Mouse (Mus musculus): ENCODE measurements around the gene Eras. TPM values are rescaled to one million over a fixed set of nuclear protein-coding genes. Genes with fewer than 3 reads are reported as not detected.

Eras gene
- polyA plus RNA-seq (2012; rRNA removed), result not detected in 2 replicates

GRCm38 (mm10) chrX:7928270-7928790 lies at the start of gene Eras:
TSS of gene Eras (minus strand) at chrX:7928607.

GRCm38 (mm10) chrX:7977892-7978291 lies 49.5 kb upstream of the Eras start, which contains the start of gene Gata1:
TSS of gene Gata1 (minus strand) at chrX:7978071.

GRCm38 (mm10) chrX:7947108-7947899 lies 18.9 kb upstream of the Eras start, which contains the start of gene Hdac6:
TSS of gene Hdac6 (minus strand) at chrX:7947889.

GRCm38 (mm10) chrX:7919601-7920383 lies 8.6 kb downstream of the Eras start, which contains the start of gene Pcsk1n:
TSS of gene Pcsk1n (plus strand) at chrX:7919822.

GRCm38 (mm10) chrX:7909242-7909641 lies 19.2 kb downstream of the Eras start, which contains the start of gene Gm10490:
TSS of gene Gm10490 (plus strand) at chrX:7909542.

GRCm38 (mm10) chrX:7907735-7908134 lies 20.7 kb downstream of the Eras start, which contains the start of gene Gm10491:
TSS of gene Gm10491 (minus strand) at chrX:7907835.

GRCm38 (mm10) chrX:7898880-7899874 lies 29.2 kb downstream of the Eras start, which contains the start of the genes Pqbp1 and Timm17b:
TSS of gene Pqbp1 (minus strand) at chrX:7899269.
TSS of gene Timm17b (plus strand) at chrX:7899357.

GRCm38 (mm10) chrX:7883841-7884567 lies 44.4 kb downstream of the Eras start, which contains the start of gene Slc35a2:
TSS of gene Slc35a2 (plus strand) at chrX:7884028.

GRCm38 (mm10) chrX:7878007-7878419 lies 50.4 kb downstream of the Eras start, which contains the start of gene Pim2:
TSS of gene Pim2 (plus strand) at chrX:7878262.

Other genes with a start within 250 kb of the Eras start
- gene Magix, start 247.4 kb downstream of the Eras start, polyA plus RNA-seq (2012; rRNA removed), result 3.4 and 4.6 TPM in 2 replicates
- 7.9 and 9.3 TPM in 2 replicates for gene Gpkow, start 231.5 kb downstream of the Eras start, polyA plus RNA-seq (2012; rRNA removed)
- 46.9 and 64.6 TPM in 2 replicates for gene Wdr45, start 214.3 kb downstream of the Eras start, polyA plus RNA-seq (2012; rRNA removed)
- gene Gm45208, start 206.4 kb downstream of the Eras start, polyA plus RNA-seq (2012; rRNA removed), result 0.71 and 1.6 TPM in 2 replicates
- 90.1 and 91.4 TPM in 2 replicates for gene Praf2, start 200.2 kb downstream of the Eras start, polyA plus RNA-seq (2012; rRNA removed)
- 29.6 and 35.3 TPM in 2 replicates for gene Ccdc120, start 177.7 kb downstream of the Eras start, polyA plus RNA-seq (2012; rRNA removed)
- gene Tfe3, start 166.0 kb downstream of the Eras start, polyA plus RNA-seq (2012; rRNA removed), result 35.2 and 35.4 TPM in 2 replicates
- gene Gripap1, start 138.8 kb downstream of the Eras start, polyA plus RNA-seq (2012; rRNA removed), result 34.1 and 34.5 TPM in 2 replicates
- 2.3 and 3.0 TPM in 2 replicates for gene Kcnd1, start 106.3 kb downstream of the Eras start, polyA plus RNA-seq (2012; rRNA removed)
- 27.6 and 29.9 TPM in 2 replicates for gene Otud5, start 87.2 kb downstream of the Eras start, polyA plus RNA-seq (2012; rRNA removed)
- gene Pim2, start 50.3 kb downstream of the Eras start, polyA plus RNA-seq (2012; rRNA removed), result 16.5 and 18.2 TPM in 2 replicates
- 129 and 132 TPM in 2 replicates for gene Slc35a2, start 44.6 kb downstream of the Eras start, polyA plus RNA-seq (2012; rRNA removed)
- 53.7 and 69.5 TPM in 2 replicates for gene Pqbp1, start 29.3 kb downstream of the Eras start, polyA plus RNA-seq (2012; rRNA removed)
- 41.8 and 57.6 TPM in 2 replicates for gene Timm17b, start 29.2 kb downstream of the Eras start, polyA plus RNA-seq (2012; rRNA removed)
- gene Gm10491, start 20.8 kb downstream of the Eras start, polyA plus RNA-seq (2012; rRNA removed), result not detected in 2 replicates
- gene Gm10490, start 19.1 kb downstream of the Eras start, polyA plus RNA-seq (2012; rRNA removed), result not detected in 2 replicates
- 1.9 and 2.3 TPM in 2 replicates for gene Pcsk1n, start 8.8 kb downstream of the Eras start, polyA plus RNA-seq (2012; rRNA removed)
- gene Hdac6, start 19.3 kb upstream of the Eras start, polyA plus RNA-seq (2012; rRNA removed), result 51.2 and 62.0 TPM in 2 replicates
- 8.0 and 9.2 TPM in 2 replicates for gene Gata1, start 49.5 kb upstream of the Eras start, polyA plus RNA-seq (2012; rRNA removed)
- not detected in 2 replicates for gene Glod5, start 89.9 kb upstream of the Eras start, polyA plus RNA-seq (2012; rRNA removed)
- gene Suv39h1, start 146.2 kb upstream of the Eras start, polyA plus RNA-seq (2012; rRNA removed), result 19.6 and 26.9 TPM in 2 replicates
- gene Was, start 161.9 kb upstream of the Eras start, polyA plus RNA-seq (2012; rRNA removed), result 3.2 TPM in 2 replicates
- 259 and 304 TPM in 2 replicates for gene Wdr13, start 204.3 kb upstream of the Eras start, polyA plus RNA-seq (2012; rRNA removed)
- 79.2 and 93.2 TPM in 2 replicates for gene Rbm3, start 217.3 kb upstream of the Eras start, polyA plus RNA-seq (2012; rRNA removed)
- 17.5 and 20.1 TPM in 2 replicates for gene Tbc1d25, start 247.6 kb upstream of the Eras start, polyA plus RNA-seq (2012; rRNA removed)

All from ovary, adult 2 months (tissue).